Mouse (Mus musculus) cerebellum, postnatal 14 days (tissue): Measurements from ENCODE around the gene Hist1h3g.
A peak's percentile ranks its signal among the peaks of the same experiment; 100 is the strongest.
"Not testable (repeated sequence)": the region's sequence is repeated elsewhere in the genome, so short reads cannot be mapped to it uniquely, and the experiment has no call there.

Experiments
- DNase-seq, 2 experiments: peaks; one replicate each; pipeline ENCODE4 v3.0.0; 2021; ENCODE audit warnings: mixed read lengths in 2 of 2

Hist1h3g gene

DNA sequence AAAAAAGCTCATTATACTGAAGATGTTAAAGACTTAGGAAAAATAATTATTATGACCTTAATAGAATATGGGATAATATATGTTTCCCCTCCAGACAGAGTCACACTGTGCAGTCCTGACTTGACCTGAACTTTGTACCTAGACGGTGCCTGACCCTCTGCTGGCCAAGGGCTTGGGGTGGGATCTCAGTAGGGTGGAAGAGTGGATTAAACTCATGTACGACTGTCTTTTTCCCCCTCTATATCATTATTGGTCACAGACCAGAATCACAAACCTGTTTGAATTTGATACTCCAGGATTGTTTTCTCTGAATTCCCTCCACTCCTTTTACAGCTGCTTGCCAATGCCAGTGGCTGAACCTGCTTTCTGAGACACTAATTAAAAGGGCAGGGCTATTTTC is 25.5 kb downstream of the Hist1h3g start:
- not testable (repeated sequence) for DNase-seq

- not testable (repeated sequence) for DNase-seq
These were observed 26.3 kb downstream of the Hist1h3g start for GRCm38 (mm10) chr13:23561531-23561882.

- peak; percentile 93 to 94 for DNase-seq
These were observed 26.8 kb downstream of the Hist1h3g start, which contains the start of gene Hist1h3e for GRCm38 (mm10) chr13:23561883-23562659. Gene Hist1h3e, minus strand, starts transcription at chr13:23562369.

DNA sequence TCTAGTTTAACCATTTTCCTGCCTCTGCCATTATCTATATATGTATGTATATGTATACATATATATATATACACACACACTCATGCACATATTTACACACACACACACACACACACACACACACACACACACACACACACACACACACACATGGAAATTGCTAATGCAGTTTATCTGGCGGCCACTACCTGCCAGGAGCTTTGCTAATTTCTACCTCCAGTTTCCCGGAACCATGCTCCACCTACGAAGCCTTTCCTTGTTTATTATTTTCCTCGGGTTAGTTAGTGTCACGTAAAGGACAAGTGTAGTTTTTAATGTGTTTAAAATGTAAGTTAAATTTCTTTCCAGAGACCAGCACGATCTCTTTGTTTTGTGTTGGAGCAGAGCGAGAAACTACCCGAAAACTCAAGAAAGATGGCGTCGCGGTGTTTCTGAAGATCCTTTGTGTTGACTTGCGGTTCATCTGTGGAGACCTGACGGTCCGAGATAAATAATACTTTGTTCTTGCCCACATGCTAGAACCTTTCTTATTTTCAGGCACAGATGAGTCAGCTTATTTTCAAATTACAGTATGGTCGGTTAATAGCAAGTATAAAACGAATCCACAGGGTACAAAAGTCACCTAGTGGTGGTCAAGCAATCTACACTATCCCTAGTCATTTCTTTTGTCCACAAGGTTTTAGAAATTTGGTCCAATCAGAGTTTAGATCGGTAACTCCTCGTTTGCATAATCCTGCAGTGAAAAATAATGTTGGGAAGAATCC is 27.7 kb downstream of the Hist1h3g start:
- peak; percentile 49 to 53 for DNase-seq

GRCm38 (mm10) chr13:23564482-23564881 is 29.3 kb downstream of the Hist1h3g start:
- no peak for DNase-seq

GRCm38 (mm10) chr13:23570261-23571021 is 35.2 kb downstream of the Hist1h3g start:
- DNase-seq: not testable (repeated sequence)

DNA sequence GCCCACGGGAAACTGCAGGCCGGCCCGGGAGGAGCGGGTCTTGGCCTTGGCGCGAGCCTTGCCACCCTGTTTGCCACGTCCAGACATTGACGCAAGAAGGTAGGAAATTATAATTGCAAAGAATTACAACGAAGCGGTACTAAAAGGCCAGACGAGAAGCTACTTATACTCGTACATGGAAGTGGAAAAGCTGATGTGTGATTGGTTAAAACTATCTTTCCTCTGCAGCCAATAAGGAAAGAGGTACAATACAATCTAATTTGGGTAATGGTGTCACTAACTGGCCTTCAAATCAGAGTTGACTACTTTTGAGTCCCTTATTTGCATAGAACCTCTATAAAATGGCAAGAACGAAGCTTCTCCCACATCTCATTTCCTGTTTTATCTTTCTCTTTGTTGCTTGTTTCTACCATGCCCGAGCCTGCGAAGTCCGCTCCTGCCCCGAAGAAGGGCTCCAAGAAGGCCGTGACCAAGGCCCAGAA is 35.8 kb downstream of the Hist1h3g start, which contains the start of the genes Hist1h2ae and Hist1h2bg:
TSS of gene Hist1h2ae (minus strand) at position 199 of the 482 bp plus-strand sequence.
TSS of gene Hist1h2bg (plus strand) at position 375 of the 482 bp plus-strand sequence.
- peak; percentile 59 to 72 for DNase-seq

GRCm38 (mm10) chr13:23571504-23572217 is 36.4 kb downstream of the Hist1h3g start:
- not testable (repeated sequence) for DNase-seq

DNA sequence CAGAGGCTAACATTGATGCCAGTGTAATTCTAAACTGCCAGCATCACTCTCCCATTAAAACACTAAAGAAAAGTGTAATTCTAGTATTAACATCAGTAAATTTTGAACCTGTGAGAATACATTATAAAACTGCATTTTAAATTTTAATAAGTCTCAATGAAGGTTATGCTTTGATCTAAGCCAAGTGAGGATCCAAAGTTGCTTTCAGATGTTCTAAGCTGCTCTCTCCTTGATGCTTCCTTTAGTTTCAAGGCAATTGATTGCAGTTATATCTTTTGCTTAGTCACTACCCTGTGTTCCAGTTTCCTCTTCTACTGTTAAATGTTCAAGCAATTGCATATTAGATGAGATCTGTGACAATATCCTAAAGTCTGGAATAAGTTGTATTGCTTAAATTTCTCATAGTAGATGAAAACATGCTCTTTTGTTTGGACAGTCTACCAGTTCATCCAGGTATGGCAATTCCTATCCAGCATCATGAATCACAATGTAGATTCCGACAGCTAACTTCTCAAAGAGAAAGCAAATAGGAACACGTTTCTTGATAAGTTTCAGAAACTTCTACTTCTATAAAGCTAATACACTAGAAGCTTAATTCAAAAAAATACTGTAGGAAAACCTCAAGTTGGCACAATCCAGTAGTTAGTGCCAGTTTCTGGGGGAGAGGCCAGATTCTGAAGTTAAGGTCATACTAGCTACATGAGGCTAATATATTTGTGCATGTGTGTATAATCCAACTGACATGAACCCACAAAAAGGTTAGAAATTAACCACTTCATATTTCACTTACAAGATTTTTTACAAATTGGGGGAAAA is 37.2 kb downstream of the Hist1h3g start:
- DNase-seq: no peak

DNA sequence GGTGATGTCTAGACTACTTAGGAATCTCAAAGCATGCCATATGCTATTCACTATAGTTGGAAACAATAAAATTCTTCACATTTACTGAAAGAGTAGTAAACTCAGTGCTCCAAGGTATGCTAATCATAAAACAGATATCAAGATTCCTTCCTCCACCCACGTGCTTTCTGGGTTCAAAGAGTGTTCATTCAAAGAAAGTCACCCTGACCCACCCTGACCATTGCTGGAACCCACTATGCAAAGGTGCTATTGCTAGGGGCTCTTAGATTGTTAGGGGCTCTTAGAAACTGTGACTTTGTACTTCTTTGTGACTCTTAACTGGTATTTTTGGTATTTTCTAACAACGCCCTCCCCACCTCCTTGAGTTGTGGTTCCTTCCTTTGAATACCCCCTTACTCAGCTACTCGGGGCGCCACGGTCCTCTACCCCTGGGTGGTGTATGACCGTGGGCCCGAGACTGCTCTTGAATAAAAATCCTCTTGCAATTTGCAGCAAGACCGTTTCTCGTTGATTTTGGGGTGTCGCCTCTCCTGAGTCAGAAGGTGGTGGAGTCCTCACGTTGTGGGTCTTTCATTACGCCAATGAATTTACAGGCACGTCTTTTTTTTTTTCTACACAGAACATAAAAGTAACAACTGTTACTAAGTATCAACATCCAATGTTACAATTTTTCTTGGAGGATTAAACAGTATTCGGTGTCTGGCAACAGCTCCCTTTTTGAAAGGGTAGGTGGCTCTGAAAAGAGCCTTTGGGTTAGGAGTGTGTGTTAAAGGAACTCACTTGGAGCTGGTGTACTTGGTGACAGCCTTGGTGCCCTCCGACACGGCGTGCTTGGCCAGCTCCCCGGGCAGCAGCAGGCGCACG is 38.0 kb downstream of the Hist1h3g start:
- not testable (repeated sequence) for DNase-seq

DNA sequence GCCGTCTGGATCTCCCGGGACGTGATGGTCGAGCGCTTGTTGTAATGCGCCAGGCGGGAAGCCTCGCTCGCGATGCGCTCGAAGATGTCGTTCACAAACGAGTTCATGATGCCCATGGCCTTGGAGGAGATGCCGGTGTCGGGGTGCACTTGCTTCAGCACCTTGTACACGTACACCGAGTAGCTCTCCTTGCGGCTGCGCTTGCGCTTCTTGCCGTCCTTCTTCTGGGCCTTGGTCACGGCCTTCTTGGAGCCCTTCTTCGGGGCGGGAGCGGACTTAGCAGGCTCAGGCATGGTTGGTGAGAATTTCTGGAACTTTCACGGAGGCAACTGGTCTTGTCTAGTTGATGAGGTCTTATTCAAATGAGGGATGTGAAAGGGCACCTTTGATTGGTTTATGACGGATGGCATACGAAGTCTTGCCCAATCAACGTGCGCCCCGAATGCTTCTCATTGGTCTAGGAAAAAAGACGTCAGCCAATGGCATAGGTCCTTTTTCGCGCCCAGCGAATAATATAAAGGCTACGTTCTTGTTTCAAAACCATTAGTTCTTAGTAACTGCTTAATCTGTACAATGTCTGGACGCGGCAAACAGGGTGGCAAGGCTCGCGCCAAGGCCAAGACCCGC is 38.8 kb downstream of the Hist1h3g start, which contains the start of the genes Hist1h2bf and Hist1h2ad:
TSS of gene Hist1h2bf (minus strand) at position 299 of the 627 bp plus-strand sequence.
TSS of gene Hist1h2ad (plus strand) at position 484 of the 627 bp plus-strand sequence.
- DNase-seq: peak; percentile 87 to 89

GRCm38 (mm10) chr13:23574546-23575170 is 39.4 kb downstream of the Hist1h3g start:
- not testable (repeated sequence) for DNase-seq

DNA sequence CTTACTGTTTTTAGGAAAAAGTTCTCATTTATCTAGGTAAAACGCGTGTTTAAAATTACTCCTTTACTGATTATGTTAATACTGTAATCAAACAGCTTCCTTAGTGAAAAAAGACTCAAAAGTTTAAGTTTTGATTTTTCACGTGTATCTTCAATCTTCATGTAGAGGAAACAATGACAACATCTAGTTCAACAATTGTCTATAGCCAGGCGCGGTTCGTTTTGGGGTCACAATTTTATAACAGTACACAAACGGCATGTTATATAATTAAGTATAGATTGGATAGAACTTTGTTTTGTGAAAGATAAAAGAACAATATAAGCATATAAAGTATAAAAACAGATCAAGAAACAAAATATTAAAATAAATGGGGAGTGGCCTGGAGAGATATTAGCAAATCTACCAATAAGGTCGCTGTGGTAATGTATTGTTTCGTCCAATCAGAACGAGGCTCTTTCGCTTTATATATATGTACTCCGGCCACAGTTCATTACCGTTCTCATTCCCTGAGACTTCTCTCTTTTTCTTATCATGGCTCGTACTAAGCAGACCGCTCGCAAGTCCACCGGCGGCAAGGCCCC is 40.1 kb downstream of the Hist1h3g start, which contains the start of gene Hist1h3d:
TSS of gene Hist1h3d (plus strand) at position 493 of the 581 bp plus-strand sequence.
- DNase-seq: peak in 1 of 2 experiments; percentile 58

- not testable (repeated sequence) for DNase-seq
These were observed 40.7 kb downstream of the Hist1h3g start for GRCm38 (mm10) chr13:23575864-23576313.

DNA sequence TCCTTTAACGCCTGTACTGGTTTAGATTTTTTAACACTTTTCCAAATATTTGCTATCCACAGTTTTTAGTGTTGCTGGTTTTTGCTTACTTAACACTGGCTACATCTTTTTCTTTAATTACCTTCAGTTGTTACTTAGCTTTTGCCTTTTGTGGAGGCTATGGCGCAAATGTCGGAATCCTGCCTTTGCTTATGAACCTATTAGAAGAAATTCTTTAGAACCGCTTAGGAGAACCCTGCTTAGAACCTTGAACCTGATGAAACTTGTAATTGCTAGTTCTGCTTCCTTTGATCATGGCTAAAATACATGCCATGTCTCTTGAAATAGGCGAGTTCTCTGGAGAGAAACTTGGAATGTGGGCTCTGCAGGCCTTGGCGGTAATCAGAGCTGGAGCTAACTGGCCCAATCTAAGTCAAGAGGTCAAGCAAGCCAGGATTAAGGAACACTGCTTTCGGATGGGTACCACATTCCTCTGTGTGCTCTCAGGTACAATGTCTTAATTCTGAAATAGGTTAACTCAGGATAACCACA is 41.2 kb downstream of the Hist1h3g start:
- no peak for DNase-seq

DNA sequence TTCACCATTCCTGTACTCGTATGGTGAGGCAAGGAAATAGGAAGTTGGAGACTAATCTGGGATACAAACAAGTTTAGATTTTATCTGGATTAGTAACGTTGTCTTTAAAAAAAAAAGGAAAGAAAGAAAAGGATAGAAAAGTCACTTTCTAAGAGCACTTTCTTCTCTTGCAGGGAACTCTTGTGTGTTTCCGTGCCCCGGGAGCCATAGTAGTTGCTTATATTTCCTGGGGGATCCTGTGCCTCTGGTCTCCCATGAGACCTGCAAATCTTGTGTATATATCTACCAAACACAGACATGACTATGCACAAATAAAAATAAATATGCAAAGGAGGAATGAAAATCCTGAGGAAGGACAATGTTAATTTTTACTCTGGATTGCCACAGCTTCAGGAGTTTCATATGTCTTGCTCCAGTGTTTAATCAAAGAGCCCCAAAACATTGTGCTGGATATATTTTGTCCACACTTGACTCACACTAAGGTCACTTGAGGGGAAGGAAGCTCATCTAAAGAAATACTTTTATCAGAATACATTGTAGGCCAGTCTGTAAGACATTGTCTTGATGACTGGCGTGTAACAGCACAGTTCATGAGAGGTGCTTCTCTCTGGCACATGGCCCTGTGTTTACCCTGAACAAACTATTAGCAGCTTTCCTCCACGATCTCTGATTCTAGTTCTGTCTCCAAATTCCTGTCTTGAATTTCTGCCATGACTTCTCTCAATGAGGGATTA is 41.9 kb downstream of the Hist1h3g start:
- no peak for DNase-seq

GRCm38 (mm10) chr13:23577835-23578234 is 42.6 kb downstream of the Hist1h3g start:
- DNase-seq: no peak
